Mouse (Mus musculus): ENCODE measurements around the gene BC037034. TPM values are rescaled to one million over a fixed set of nuclear protein-coding genes. Genes with fewer than 3 reads are reported as not detected.
"Not testable (repeated sequence)": the region's sequence is repeated elsewhere in the genome, so short reads cannot be mapped to it uniquely, and the experiment has no call there.

The BC037034 gene
- polyA plus RNA-seq, 1 experiment from 2014 or later, result 21.1 TPM

DNA sequence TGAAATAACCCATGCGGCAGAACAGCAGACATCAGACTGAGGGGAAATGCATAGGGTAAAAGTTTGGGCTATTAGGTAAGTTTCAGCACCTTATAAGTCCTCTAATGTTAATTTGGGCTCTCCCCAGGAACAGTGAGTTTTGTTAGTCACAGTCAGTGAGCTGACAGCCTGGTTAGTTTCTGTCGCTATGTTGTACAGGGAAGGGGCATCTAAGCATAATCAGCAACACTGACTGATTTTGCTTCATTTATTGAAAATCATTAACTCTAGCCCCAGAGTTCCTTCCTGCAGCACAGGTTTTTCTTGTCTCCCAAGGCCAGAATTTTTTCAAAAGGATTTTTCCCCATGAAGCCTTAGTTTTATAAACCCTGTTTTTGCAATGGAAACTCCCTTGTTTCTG, 30.1 kb downstream of the BC037034 start:
- WGBS, result 88% methylated on average over 2 of the region's 2 CpGs
- Histone ChIP-seq H3K4me2 (no peak overlapping the region), H3K4me1 (replicated peaks) (no peaks in the 10 kb centered on the region), H3K9me3 (no peaks in the 10 kb centered on the region), H3K36me3 (no peaks in the 10 kb centered on the region), H3K27me3 (no peaks in the 10 kb centered on the region), H3K9ac (no peak overlapping the region), H3K4me3 (no peak overlapping the region), H3K27ac (replicated peaks) (no peak overlapping the region)
- no peak for ATAC-seq (ENCODE audit: low FRiP score, low read depth)

DNA sequence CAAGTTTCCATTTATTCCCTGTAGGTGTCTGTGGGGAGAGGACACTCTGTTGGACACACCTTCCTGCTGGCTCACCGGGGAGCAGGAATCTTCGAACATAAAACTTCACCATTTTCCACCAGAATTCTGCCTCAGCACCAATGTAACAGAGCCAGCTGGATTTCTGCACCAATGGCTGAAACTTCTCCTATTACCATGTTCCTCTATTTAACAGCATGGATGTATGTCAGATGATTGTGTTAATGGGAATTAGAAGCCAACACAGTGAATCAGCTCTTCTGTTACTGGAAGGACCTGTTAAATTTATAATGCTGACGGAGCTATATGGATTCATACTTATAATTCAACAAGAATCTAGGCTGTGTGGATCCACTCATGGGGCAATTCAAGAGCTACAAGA, 34.3 kb downstream of the BC037034 start:
- H3K27me3 ChIP-seq, result no peaks in the 10 kb centered on the region
- no peak overlapping the region for H3K4me3 ChIP-seq
- 93% methylated on average over 3 of the region's 3 CpGs for WGBS
- no peaks in the 10 kb centered on the region for H3K4me1 ChIP-seq (replicated peaks)
- ATAC-seq (ENCODE audit: low FRiP score, low read depth), result no peak
- H3K4me2 ChIP-seq, result no peak overlapping the region
- no peak overlapping the region for H3K9ac ChIP-seq
- no peak overlapping the region for H3K27ac ChIP-seq (replicated peaks)
- H3K36me3 ChIP-seq, result no peaks in the 10 kb centered on the region
- H3K9me3 ChIP-seq, result no peaks in the 10 kb centered on the region

DNA sequence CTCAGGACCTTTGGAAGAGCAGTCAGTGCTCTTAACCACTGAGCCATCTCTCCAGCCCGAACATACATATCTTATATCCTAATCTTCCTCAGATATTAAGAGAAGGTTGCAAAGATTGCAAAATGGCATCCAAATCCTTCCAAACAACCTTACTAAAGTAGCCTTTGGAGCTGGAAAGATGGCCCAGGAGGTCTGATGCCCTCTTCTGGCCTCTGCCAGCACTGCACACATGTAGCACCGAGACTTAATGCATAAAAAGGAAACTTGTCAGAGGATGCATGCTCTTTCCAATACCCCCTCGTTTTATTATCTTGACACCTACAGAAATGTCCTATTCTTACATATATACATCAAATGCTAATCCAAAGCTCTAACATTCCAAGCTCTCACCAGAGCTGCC, 35.8 kb downstream of the BC037034 start:
- WGBS, result 64% methylated on average over 3 of the region's 3 CpGs
- Histone ChIP-seq H3K4me1 (replicated peaks) (no peaks in the 10 kb centered on the region), H3K27ac (replicated peaks) (no peak overlapping the region), H3K4me2 (no peak overlapping the region), H3K9ac (no peak overlapping the region), H3K36me3 (no peaks in the 10 kb centered on the region), H3K4me3 (no peak overlapping the region), H3K9me3 (no peaks in the 10 kb centered on the region), H3K27me3 (no peaks in the 10 kb centered on the region)
- no peak for ATAC-seq (ENCODE audit: low FRiP score, low read depth)

DNA sequence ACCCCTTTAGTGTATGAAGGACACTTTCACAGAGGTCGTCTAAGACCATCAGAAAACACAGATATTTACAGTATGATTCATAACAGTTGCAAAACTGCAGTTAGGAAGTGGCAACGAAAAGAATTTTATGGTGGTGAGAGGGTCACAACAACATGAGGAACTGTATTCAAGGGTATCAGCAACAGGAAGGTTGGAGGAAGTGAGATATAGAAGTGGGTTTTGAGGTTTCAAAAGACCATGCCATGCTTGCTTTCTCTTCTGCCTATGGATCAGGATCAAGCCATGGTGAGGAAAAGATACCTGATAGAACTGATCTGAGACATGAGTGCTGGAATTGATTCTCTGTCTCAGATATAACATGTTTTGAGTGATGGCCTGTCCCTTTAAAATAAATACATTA, 36.5 kb downstream of the BC037034 start:
- Histone ChIP-seq H3K4me2 (no peak overlapping the region), H3K27ac (replicated peaks) (no peak overlapping the region), H3K9ac (no peak overlapping the region), H3K27me3 (no peaks in the 10 kb centered on the region), H3K4me1 (replicated peaks) (no peaks in the 10 kb centered on the region), H3K36me3 (no peaks in the 10 kb centered on the region), H3K4me3 (no peak overlapping the region), H3K9me3 (no peaks in the 10 kb centered on the region)
- ATAC-seq (ENCODE audit: low FRiP score, low read depth), result no peak
- 77% methylated on average over 2 of the region's 2 CpGs for WGBS

DNA sequence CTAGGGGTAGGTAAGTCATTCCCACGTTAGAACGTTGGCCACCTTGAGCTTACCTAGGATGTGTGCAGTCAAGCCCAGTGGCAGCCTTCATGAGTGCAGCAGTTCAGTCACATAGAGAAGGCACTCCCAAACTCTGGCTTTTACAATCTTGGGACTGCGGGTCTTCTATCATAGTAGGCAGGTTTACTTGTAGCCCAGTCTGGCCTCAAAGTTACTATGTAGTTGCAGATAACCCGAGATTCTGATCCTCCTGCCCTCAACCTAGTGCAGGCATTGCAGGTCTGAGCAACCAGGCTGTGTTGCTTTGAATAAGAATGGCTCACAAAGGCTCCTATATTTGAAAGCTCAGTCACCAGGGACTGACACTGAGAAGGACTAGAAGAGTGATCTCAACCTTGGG, 37.3 kb downstream of the BC037034 start:
- ATAC-seq (ENCODE audit: low FRiP score, low read depth), result no peak
- Histone ChIP-seq H3K4me3 (no peak overlapping the region), H3K4me1 (replicated peaks) (no peaks in the 10 kb centered on the region), H3K9ac (no peak overlapping the region), H3K9me3 (no peaks in the 10 kb centered on the region), H3K36me3 (no peaks in the 10 kb centered on the region), H3K4me2 (no peak overlapping the region), H3K27ac (replicated peaks) (no peak overlapping the region), H3K27me3 (no peaks in the 10 kb centered on the region)
- 84% methylated on average over 4 of the region's 4 CpGs for WGBS

DNA sequence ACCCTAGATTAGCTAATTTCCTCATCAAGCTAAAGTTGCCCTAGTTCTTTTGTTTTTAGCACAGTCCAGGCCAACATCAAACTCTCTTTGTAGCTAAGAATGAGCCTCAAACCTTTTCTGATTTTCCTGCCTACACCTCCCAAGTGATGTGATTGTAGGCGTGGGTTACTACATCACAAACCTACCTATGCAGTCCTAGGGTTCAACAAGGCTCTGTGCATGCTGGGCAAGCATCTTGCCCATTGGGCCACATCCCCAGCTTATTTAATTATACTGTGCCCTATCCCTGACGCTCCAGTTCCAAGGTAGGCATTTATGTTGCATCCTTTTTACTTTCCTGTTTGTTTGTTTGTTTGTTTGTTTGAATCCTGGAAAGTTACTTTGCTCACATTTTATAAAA, 38.1 kb downstream of the BC037034 start, which contains the start of gene Nxpe5:
Nxpe5 (plus strand) TSS at position 199 of the 400 bp plus-strand sequence.
- no peak for ATAC-seq (ENCODE audit: low FRiP score, low read depth)
- WGBS, result 65% methylated on average over 2 of the region's 2 CpGs
- no peak within 1 kb of the TSS for H3K9ac ChIP-seq

DNA sequence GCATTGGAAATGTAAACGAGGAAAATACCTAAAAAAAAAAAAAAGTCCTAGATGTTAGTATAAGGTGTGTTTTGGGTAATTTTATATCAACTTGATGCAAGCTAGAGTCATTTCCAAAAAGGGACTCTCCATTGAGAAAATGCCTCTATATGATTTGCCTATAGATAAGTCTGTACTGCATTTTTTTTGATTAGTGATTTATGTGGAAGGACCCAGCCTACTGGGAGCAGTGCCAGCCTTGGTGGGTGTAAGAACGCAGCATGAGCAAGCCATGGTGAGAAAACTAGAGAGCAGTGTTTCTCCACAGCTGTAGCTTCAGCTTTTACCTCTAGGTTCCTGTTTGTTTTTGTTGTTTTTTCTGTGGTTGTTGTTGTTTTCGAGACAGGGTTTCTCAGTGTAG, 40.5 kb downstream of the BC037034 start:
- ATAC-seq (ENCODE audit: low FRiP score, low read depth), result no peak
- no peaks in the 10 kb centered on the region for H3K4me1 ChIP-seq (replicated peaks)
- H3K9me3 ChIP-seq, result no peaks in the 10 kb centered on the region
- no peak overlapping the region for H3K9ac ChIP-seq
- no peak overlapping the region for H3K27ac ChIP-seq (replicated peaks)
- no peak overlapping the region for H3K4me3 ChIP-seq
- no peaks in the 10 kb centered on the region for H3K36me3 ChIP-seq
- 71% methylated on average over 3 of the region's 3 CpGs for WGBS
- no peak overlapping the region for H3K4me2 ChIP-seq
- no peaks in the 10 kb centered on the region for H3K27me3 ChIP-seq

More for the DNA sequence above, 38.1 kb downstream of the BC037034 start, which contains the start of gene Nxpe5:
- no peaks in the 10 kb centered on the region for H3K9me3 ChIP-seq
- H3K27me3 ChIP-seq, result no peaks in the 10 kb centered on the region
- no peak within 1 kb of the TSS for H3K27ac ChIP-seq (replicated peaks)
- no peaks in the 10 kb centered on the region for H3K4me1 ChIP-seq (replicated peaks)
- no peak within 1 kb of the TSS for H3K4me2 ChIP-seq
- H3K36me3 ChIP-seq, result no peaks in the 10 kb centered on the region
- H3K4me3 ChIP-seq, result no peak within 1 kb of the TSS

DNA sequence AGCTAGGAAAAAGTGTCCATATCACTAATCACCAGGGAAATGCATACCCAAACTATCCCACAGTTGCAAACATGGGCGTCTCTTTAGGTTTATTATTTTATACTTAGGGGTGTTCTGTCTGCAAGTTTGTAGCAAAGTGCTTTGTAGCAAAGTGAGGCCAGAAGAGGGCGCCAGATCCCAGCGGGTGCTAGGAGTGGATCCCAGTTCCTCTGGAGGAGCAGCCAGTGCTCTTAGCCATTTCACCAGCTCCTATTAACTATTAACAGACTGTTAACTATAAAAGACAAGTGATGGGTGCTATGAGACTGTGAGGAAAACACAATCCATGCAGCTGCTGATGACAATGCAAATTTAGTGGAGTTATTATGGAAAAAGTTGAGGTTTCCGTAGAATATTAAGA, 41.7 kb downstream of the BC037034 start:
- no peak overlapping the region for H3K27ac ChIP-seq (replicated peaks)
- no peaks in the 10 kb centered on the region for H3K36me3 ChIP-seq
- no peak overlapping the region for H3K4me2 ChIP-seq
- H3K4me1 ChIP-seq (replicated peaks), result no peaks in the 10 kb centered on the region
- H3K9ac ChIP-seq, result no peak overlapping the region
- WGBS, result 24% methylated on average over 4 of the region's 4 CpGs
- no peak overlapping the region for H3K4me3 ChIP-seq
- H3K9me3 ChIP-seq, result no peaks in the 10 kb centered on the region
- no peak for ATAC-seq (ENCODE audit: low FRiP score, low read depth)
- no peaks in the 10 kb centered on the region for H3K27me3 ChIP-seq

DNA sequence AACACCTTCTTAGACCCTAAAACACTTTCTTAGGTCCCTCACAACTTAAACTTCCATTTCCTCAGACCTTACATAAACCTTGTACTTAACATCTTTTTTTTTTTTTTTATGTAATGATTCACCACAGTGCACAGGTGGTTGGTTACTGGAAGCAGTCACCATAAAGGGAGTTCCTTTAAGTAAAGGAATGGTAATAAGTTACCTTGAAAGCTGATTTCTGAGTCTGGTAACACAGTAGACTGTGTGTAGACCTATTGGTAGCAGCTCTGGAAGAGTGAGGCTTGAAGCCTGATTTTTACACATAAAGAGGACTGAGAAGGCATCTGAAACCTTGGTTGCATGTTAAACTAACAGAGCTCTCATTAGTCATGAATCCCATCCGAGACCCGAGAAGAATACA, 44.0 kb downstream of the BC037034 start:
- Histone ChIP-seq H3K4me3 (no peak overlapping the region), H3K4me2 (no peak overlapping the region), H3K36me3 (no peaks in the 10 kb centered on the region), H3K4me1 (replicated peaks) (no peaks in the 10 kb centered on the region), H3K9me3 (no peaks in the 10 kb centered on the region), H3K9ac (no peak overlapping the region), H3K27ac (replicated peaks) (no peak overlapping the region), H3K27me3 (no peaks in the 10 kb centered on the region)
- 74% methylated on average over 2 of the region's 2 CpGs for WGBS
- ATAC-seq (ENCODE audit: low FRiP score, low read depth), result no peak

DNA sequence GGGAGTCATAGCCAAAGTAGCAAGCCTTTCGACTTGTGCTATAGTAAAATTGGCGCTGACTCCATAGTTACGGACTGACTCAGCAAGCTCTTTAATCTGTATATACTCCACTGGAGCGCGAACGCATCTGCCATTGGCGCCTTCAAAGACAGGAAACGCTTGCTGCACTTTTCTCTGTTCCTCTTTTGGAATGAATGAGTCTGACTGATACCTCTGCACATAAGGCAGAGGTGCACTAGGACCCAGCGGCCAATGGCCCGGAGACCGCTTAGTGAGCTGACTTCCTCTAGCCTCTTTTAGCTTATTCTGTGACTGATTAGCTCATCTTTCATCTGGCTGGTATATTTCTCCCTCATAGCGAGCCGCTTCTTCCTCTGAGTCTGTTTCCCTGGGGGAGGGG, 47.2 kb downstream of the BC037034 start:
- H3K9me3 ChIP-seq; ATAC-seq (ENCODE audit: low FRiP score, low read depth); H3K4me2 ChIP-seq; H3K4me3 ChIP-seq; H3K36me3 ChIP-seq; H3K9ac ChIP-seq; H3K27me3 ChIP-seq; H3K27ac ChIP-seq (replicated peaks); H3K4me1 ChIP-seq (replicated peaks): not testable (repeated sequence)
- WGBS, result 93% methylated on average over 13 of the region's 13 CpGs

Other genes with a start within 250 kb of the BC037034 start
- gene Smok3a, start 242.8 kb downstream of the BC037034 start, polyA plus RNA-seq (2015; fragmentation: Nextera tagmentation; extraction: Ambion mirVana), result not detected in 2 replicates
- not detected in 2 replicates for gene Smok3b, start 242.6 kb downstream of the BC037034 start, polyA plus RNA-seq (2015; fragmentation: Nextera tagmentation; extraction: Ambion mirVana)
- not detected in 2 replicates for gene Smok3c, start 210.8 kb downstream of the BC037034 start, polyA plus RNA-seq (2015; fragmentation: Nextera tagmentation; extraction: Ambion mirVana)
- gene Zkscan1, start 178.9 kb downstream of the BC037034 start, polyA plus RNA-seq (2015; fragmentation: Nextera tagmentation; extraction: Ambion mirVana), result 20.8 and 22.1 TPM in 2 replicates
- 81.4 and 82.6 TPM in 2 replicates for gene Zscan21, start 147.1 kb downstream of the BC037034 start, polyA plus RNA-seq (2015; fragmentation: Nextera tagmentation; extraction: Ambion mirVana)
- 26.5 and 31.3 TPM in 2 replicates for gene Zfp113, start 108.3 kb downstream of the BC037034 start, polyA plus RNA-seq (2015; fragmentation: Nextera tagmentation; extraction: Ambion mirVana)
- gene Cops6, start 103.0 kb downstream of the BC037034 start, polyA plus RNA-seq (2015; fragmentation: Nextera tagmentation; extraction: Ambion mirVana), result 313 and 320 TPM in 2 replicates
- 24.7 and 26.2 TPM in 2 replicates for gene Ap4m1, start 92.0 kb downstream of the BC037034 start, polyA plus RNA-seq (2015; fragmentation: Nextera tagmentation; extraction: Ambion mirVana)
- gene Mcm7, start 91.6 kb downstream of the BC037034 start, polyA plus RNA-seq (2015; fragmentation: Nextera tagmentation; extraction: Ambion mirVana), result 85.4 and 94.5 TPM in 2 replicates
- 75.5 and 77.7 TPM in 2 replicates for gene Taf6, start 76.6 kb downstream of the BC037034 start, polyA plus RNA-seq (2015; fragmentation: Nextera tagmentation; extraction: Ambion mirVana)
- 26.5 and 29.6 TPM in 2 replicates for gene Cnpy4, start 76.5 kb downstream of the BC037034 start, polyA plus RNA-seq (2015; fragmentation: Nextera tagmentation; extraction: Ambion mirVana)
- gene Mblac1, start 69.7 kb downstream of the BC037034 start, polyA plus RNA-seq (2015; fragmentation: Nextera tagmentation; extraction: Ambion mirVana), result 12.4 and 14.7 TPM in 2 replicates
- not detected in 2 replicates for gene Nxpe5, start 38.1 kb downstream of the BC037034 start, polyA plus RNA-seq (2015; fragmentation: Nextera tagmentation; extraction: Ambion mirVana)
- 108 and 111 TPM in 2 replicates for gene Lamtor4, start 8.6 kb downstream of the BC037034 start, polyA plus RNA-seq (2015; fragmentation: Nextera tagmentation; extraction: Ambion mirVana)
- 2.2 and 2.6 TPM in 2 replicates for gene Gal3st4, start 8.8 kb upstream of the BC037034 start, polyA plus RNA-seq (2015; fragmentation: Nextera tagmentation; extraction: Ambion mirVana)
- 0.17 and 0.19 TPM in 2 replicates for gene Gm43720, start 15.9 kb upstream of the BC037034 start, polyA plus RNA-seq (2015; fragmentation: Nextera tagmentation; extraction: Ambion mirVana)
- 147 and 149 TPM in 2 replicates for gene Gpc2, start 16.0 kb upstream of the BC037034 start, polyA plus RNA-seq (2015; fragmentation: Nextera tagmentation; extraction: Ambion mirVana)
- gene Stag3, start 16.2 kb upstream of the BC037034 start, polyA plus RNA-seq (2015; fragmentation: Nextera tagmentation; extraction: Ambion mirVana), result 9.2 and 9.8 TPM in 2 replicates
- gene Pvrig, start 77.9 kb upstream of the BC037034 start, polyA plus RNA-seq (2015; fragmentation: Nextera tagmentation; extraction: Ambion mirVana), result 0.14 TPM in 1 of 2 replicates, not detected in the other
- gene Zfp157, start 177.4 kb upstream of the BC037034 start, polyA plus RNA-seq (2015; fragmentation: Nextera tagmentation; extraction: Ambion mirVana), result 57.8 and 60.4 TPM in 2 replicates

Measured in hindbrain, embryonic 15.5 days (tissue).